Mouse (Mus musculus): ENCODE measurements around the gene Rac3. TPM values are rescaled to one million over a fixed set of nuclear protein-coding genes. Genes with fewer than 3 reads are reported as not detected.
A peak's percentile ranks its signal among the peaks of the same experiment; 100 is the strongest.

Gene Rac3
- polyA plus RNA-seq, 1 experiment from 2014 or later = 9.7 TPM

GRCm38 (mm10) chr11:120695641-120696040, 25.6 kb upstream of the Rac3 start:
- DNase-seq (ENCODE audit: low spot score) = peak; percentile 49
- ATAC-seq (replicated peaks; ENCODE audit: insufficient number of reproducible peaks, low FRiP score, low TSS enrichment, low read depth) = peak; percentile 57; the same call in 1 of the 2 replicates
- no peaks in the 10 kb centered on the region for H3K27me3 ChIP-seq (ENCODE audit: control insufficient read depth, insufficient read depth, low read length)
- no peak overlapping the region for H3K4me3 ChIP-seq (ENCODE audit: low read depth, low read length)
- WGBS = 42% methylated on average over 12 of the region's 12 CpGs
- no peak overlapping the region for H3K4me2 ChIP-seq (ENCODE audit: low read depth, low read length)
- H3K9ac ChIP-seq (replicated peaks; ENCODE audit: low read length) = no peak overlapping the region; the same call in 1 of the 2 replicates
- H3K36me3 ChIP-seq (replicated peaks; ENCODE audit: control insufficient read depth, insufficient read depth, low read depth, low read length) = no peaks in the 10 kb centered on the region; the same call in none of the 2 replicates
- no peaks in the 10 kb centered on the region for H3K4me1 ChIP-seq (ENCODE audit: control insufficient read depth, insufficient read depth, low read length)
- H3K9me3 ChIP-seq (replicated peaks; ENCODE audit: control insufficient read depth, low read length) = no peaks in the 10 kb centered on the region
- peak overlapping the region; percentile 43; the same call in 1 of the 2 replicates for H3K27ac ChIP-seq (replicated peaks; ENCODE audit: low read depth, low read length)

- Histone ChIP-seq H3K9ac (replicated peaks; ENCODE audit: low read length) (no peak overlapping the region), H3K36me3 (replicated peaks; ENCODE audit: control insufficient read depth, insufficient read depth, low read depth, low read length) (no peaks in the 10 kb centered on the region; the same call in none of the 2 replicates), H3K4me3 (ENCODE audit: low read depth, low read length) (no peak overlapping the region), H3K27me3 (ENCODE audit: control insufficient read depth, insufficient read depth, low read length) (no peaks in the 10 kb centered on the region), H3K4me2 (ENCODE audit: low read depth, low read length) (no peak overlapping the region), H3K27ac (replicated peaks; ENCODE audit: low read depth, low read length) (no peak overlapping the region), H3K9me3 (replicated peaks; ENCODE audit: control insufficient read depth, low read length) (no peaks in the 10 kb centered on the region), H3K4me1 (ENCODE audit: control insufficient read depth, insufficient read depth, low read length) (no peaks in the 10 kb centered on the region)
- 93% methylated on average over 6 of the region's 6 CpGs for WGBS
- ATAC-seq (replicated peaks; ENCODE audit: insufficient number of reproducible peaks, low FRiP score, low TSS enrichment, low read depth) (no peak), DNase-seq (ENCODE audit: low spot score) (no peak)
Observed at GRCm38 (mm10) chr11:120696568-120696967, 24.7 kb upstream of the Rac3 start.

- Histone ChIP-seq H3K27me3 (ENCODE audit: control insufficient read depth, insufficient read depth, low read length) (no peaks in the 10 kb centered on the region), H3K4me3 (ENCODE audit: low read depth, low read length) (no peak overlapping the region), H3K36me3 (replicated peaks; ENCODE audit: control insufficient read depth, insufficient read depth, low read depth, low read length) (no peaks in the 10 kb centered on the region; the same call in none of the 2 replicates), H3K9ac (replicated peaks; ENCODE audit: low read length) (no peak overlapping the region), H3K27ac (replicated peaks; ENCODE audit: low read depth, low read length) (no peak overlapping the region), H3K4me1 (ENCODE audit: control insufficient read depth, insufficient read depth, low read length) (no peaks in the 10 kb centered on the region), H3K9me3 (replicated peaks; ENCODE audit: control insufficient read depth, low read length) (no peaks in the 10 kb centered on the region), H3K4me2 (ENCODE audit: low read depth, low read length) (no peak overlapping the region)
- DNase-seq (ENCODE audit: low spot score) (no peak), ATAC-seq (replicated peaks; ENCODE audit: insufficient number of reproducible peaks, low FRiP score, low TSS enrichment, low read depth) (no peak)
- WGBS = 52% methylated on average over 10 of the region's 10 CpGs
Observed at GRCm38 (mm10) chr11:120697741-120698140, 23.5 kb upstream of the Rac3 start.

DNA sequence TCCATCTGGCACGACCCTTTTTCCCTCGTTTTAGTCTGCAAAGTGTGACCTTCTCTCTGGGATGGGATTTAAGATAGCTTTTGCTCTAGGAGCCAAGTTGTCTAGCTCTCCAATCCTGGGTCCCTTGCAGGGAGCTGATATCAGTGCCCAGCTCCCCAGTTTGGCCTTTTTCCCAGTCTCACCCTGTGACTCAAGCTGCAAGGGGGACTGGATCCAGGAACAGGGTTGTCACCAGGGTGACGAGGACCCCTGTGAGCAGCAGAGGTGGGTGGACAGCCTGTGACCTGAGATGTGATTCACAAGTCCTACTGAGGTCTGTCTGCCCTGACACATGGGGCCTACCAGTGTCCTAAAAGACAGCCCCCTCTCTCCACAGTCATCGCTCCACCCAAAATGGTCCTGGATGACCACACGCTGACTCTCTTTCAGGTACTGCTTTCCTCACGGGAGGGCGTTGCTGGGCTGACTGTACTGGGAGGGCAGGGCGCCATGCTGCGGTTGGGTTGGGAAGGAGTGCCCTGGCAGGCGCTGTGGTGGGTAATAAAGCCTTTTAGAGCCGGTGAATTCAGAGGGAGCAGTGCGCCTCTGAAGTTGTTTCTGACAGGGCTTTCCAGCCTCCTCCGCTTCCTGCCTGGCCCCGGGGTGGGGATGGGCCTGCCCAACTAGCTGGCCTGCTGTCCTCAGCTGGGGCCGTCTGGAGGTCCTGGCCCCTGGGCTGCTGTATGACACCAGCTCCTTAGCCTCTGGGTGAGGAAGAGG, 17.4 kb upstream of the Rac3 start:
- 34% methylated on average over 15 of the region's 15 CpGs for WGBS
- Histone ChIP-seq H3K27me3 (ENCODE audit: control insufficient read depth, insufficient read depth, low read length) (no peaks in the 10 kb centered on the region), H3K9ac (replicated peaks; ENCODE audit: low read length) (peak overlapping the region; percentile 46), H3K4me2 (ENCODE audit: low read depth, low read length) (peak overlapping the region; percentile 3; the same call in 1 of the 2 replicates), H3K4me1 (ENCODE audit: control insufficient read depth, insufficient read depth, low read length) (peaks cover 32% of the 10 kb centered on the region), H3K36me3 (replicated peaks; ENCODE audit: control insufficient read depth, insufficient read depth, low read depth, low read length) (no peaks in the 10 kb centered on the region; the same call in none of the 2 replicates), H3K9me3 (replicated peaks; ENCODE audit: control insufficient read depth, low read length) (no peaks in the 10 kb centered on the region), H3K4me3 (ENCODE audit: low read depth, low read length) (no peak overlapping the region), H3K27ac (replicated peaks; ENCODE audit: low read depth, low read length) (peak overlapping the region; percentile 62)
- DNase-seq (ENCODE audit: low spot score) (no peak), ATAC-seq (replicated peaks; ENCODE audit: insufficient number of reproducible peaks, low FRiP score, low TSS enrichment, low read depth) (peak; percentile 11; the same call in 1 of the 2 replicates)

DNA sequence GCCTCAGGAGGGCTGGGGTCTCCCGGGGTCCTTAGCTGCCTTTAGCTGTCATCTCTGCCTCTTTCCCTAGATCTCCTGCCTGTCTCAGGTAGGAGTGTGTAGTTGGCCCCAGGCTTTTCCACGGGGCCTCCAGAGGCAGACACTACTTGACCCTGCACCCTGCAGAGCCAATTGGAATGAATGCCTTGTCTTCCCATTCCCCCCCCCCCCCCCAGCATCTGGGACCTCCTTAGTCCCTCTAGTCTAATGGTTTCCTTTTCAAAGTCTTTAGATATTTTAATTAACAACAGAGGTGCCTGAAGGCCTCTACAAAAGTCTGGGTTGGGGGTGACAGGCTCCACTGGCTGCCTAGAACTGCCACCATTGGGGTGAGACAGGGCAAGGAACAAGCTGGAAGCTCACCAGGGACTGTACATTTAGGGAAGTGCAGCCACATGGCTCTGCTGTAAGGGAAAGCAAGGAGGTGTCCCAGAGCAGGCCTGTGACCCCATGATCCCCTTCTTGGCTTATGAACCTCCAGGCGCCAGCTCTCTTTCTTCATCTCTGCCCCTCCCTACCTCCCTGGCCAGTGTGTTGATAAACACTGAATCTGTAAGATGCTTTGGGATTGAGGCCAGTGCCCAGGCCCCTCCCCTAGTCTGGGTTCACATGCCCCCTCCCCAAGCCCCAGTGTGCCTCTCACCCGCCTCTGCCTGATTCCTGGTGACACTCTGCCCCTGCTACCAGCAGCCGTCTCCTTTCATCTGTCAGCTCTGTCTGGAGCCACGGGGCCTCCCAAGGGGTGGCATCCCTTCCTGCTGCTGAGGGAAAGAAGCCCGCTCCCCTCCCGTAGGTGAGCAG, 16.6 kb upstream of the Rac3 start:
- Histone ChIP-seq H3K9ac (replicated peaks; ENCODE audit: low read length) (peak overlapping the region; percentile 47; the same call in 1 of the 2 replicates), H3K4me2 (ENCODE audit: low read depth, low read length) (peak overlapping the region; percentile 23; the same call in 1 of the 2 replicates), H3K27me3 (ENCODE audit: control insufficient read depth, insufficient read depth, low read length) (no peaks in the 10 kb centered on the region), H3K27ac (replicated peaks; ENCODE audit: low read depth, low read length) (peak overlapping the region; percentile 62), H3K9me3 (replicated peaks; ENCODE audit: control insufficient read depth, low read length) (no peaks in the 10 kb centered on the region), H3K4me1 (ENCODE audit: control insufficient read depth, insufficient read depth, low read length) (peaks cover 32% of the 10 kb centered on the region), H3K4me3 (ENCODE audit: low read depth, low read length) (no peak overlapping the region), H3K36me3 (replicated peaks; ENCODE audit: control insufficient read depth, insufficient read depth, low read depth, low read length) (no peaks in the 10 kb centered on the region; the same call in none of the 2 replicates)
- ATAC-seq (replicated peaks; ENCODE audit: insufficient number of reproducible peaks, low FRiP score, low TSS enrichment, low read depth) = peak; percentile 41
- WGBS = 7% methylated on average over 8 of the region's 8 CpGs
- DNase-seq (ENCODE audit: low spot score) = peak; percentile 60

GRCm38 (mm10) chr11:120706120-120706519, 15.2 kb upstream of the Rac3 start:
- Histone ChIP-seq H3K4me3 (ENCODE audit: low read depth, low read length) (no peak overlapping the region), H3K4me1 (ENCODE audit: control insufficient read depth, insufficient read depth, low read length) (peaks cover 32% of the 10 kb centered on the region), H3K9me3 (replicated peaks; ENCODE audit: control insufficient read depth, low read length) (no peaks in the 10 kb centered on the region), H3K36me3 (replicated peaks; ENCODE audit: control insufficient read depth, insufficient read depth, low read depth, low read length) (no peaks in the 10 kb centered on the region; the same call in none of the 2 replicates), H3K27me3 (ENCODE audit: control insufficient read depth, insufficient read depth, low read length) (no peaks in the 10 kb centered on the region), H3K9ac (replicated peaks; ENCODE audit: low read length) (no peak overlapping the region), H3K27ac (replicated peaks; ENCODE audit: low read depth, low read length) (peak overlapping the region; percentile 23; the same call in 1 of the 2 replicates), H3K4me2 (ENCODE audit: low read depth, low read length) (no peak overlapping the region)
- DNase-seq (ENCODE audit: low spot score) = no peak
- ATAC-seq (replicated peaks; ENCODE audit: insufficient number of reproducible peaks, low FRiP score, low TSS enrichment, low read depth) = no peak
- 74% methylated on average over 5 of the region's 5 CpGs for WGBS

DNA sequence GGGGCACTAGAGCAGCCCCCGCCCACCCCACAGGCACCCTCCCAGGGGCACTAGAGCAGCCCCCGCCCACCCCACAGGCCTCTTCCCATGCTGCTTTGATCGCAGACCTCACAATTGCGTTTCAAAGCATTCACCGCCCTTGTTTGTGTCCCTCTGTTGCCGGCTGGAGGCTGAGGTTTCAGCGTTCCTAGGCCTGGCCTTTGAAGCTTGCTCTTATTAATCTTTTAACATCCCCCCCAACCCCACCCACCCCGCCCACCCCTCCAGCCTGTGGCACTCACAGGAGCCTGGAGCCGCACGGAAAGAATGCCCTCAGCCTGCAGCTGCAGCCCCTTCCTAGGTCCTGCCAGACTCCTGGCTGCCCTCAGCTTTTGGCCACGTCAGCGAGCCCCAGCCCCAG, 14.0 kb upstream of the Rac3 start:
- 0 out of 2 replicates have a peak overlapping the region, but pooled peaks have one; percentile 22 for H3K9ac ChIP-seq (replicated peaks; ENCODE audit: low read length)
- no peaks in the 10 kb centered on the region; the same call in 1 of the 2 replicates for H3K36me3 ChIP-seq (replicated peaks; ENCODE audit: control insufficient read depth, insufficient read depth, low read depth, low read length)
- peak overlapping the region; percentile 66 for H3K27ac ChIP-seq (replicated peaks; ENCODE audit: low read depth, low read length)
- no peaks in the 10 kb centered on the region for H3K27me3 ChIP-seq (ENCODE audit: control insufficient read depth, insufficient read depth, low read length)
- peak; percentile 61 for DNase-seq (ENCODE audit: low spot score)
- no peak for ATAC-seq (replicated peaks; ENCODE audit: insufficient number of reproducible peaks, low FRiP score, low TSS enrichment, low read depth)
- no peak overlapping the region; the same call in 1 of the 2 replicates for H3K4me2 ChIP-seq (ENCODE audit: low read depth, low read length)
- 3% methylated on average over 11 of the region's 12 CpGs for WGBS
- no peak overlapping the region for H3K4me3 ChIP-seq (ENCODE audit: low read depth, low read length)
- no peaks in the 10 kb centered on the region for H3K9me3 ChIP-seq (replicated peaks; ENCODE audit: control insufficient read depth, low read length)
- H3K4me1 ChIP-seq (ENCODE audit: control insufficient read depth, insufficient read depth, low read length) = peaks cover 32% of the 10 kb centered on the region

All from embryonic facial prominence, embryonic 11.5 days (tissue).